Mouse (Mus musculus): ENCODE measurements at regions not wholly inside any gene's neighbourhood (a gene's known extent, or its start where the extent isn't known, plus 50 kb on each side); places are given as distances from the start of the nearest gene placed in this dataset.

DNA sequence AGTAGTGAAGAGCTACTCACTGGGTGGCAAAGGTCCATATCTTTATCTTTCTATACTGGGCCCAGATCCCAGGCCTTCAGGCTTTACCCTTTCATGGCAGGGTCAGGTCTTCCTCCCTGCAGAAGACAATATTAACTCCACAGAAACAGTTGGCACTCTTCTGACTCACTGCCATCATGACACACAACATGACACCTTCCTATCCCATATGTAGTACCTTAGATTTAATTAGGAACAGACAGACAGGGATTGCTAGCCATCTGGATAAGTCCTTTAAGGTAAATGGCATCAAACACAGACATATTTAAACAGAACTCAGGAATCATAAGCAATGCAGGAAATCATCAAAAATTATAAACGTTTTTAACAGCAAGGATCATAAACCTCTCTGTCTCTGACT, 815.0 kb upstream of the Gm597 start:
- no peak for DNase-seq (ENCODE audit: low read depth, low spot score)

GRCm38 (mm10) chr1:29587810-29588209, 807.8 kb upstream of the Gm597 start:
- peak; percentile 46 for DNase-seq (ENCODE audit: low read depth, low spot score)
